14 mouse cellular contexts compared by ENCODE assay signal in genomic region chr16:91448088-91448487, GRCm38 (mm10). TPM values are rescaled to one million over a fixed set of nuclear protein-coding genes. Genes with fewer than 3 reads are reported as not detected.
DNase-seq lines count a peak whose midpoint lies in the region; ATAC-seq and TF ChIP-seq lines count a peak whose summit lies in the region.
"Had no signal": no experiment of that assay in that cellular context is flagged by ENCODE, and none has a peak within 500 bp of the region (broad histone marks: within the 10 kb centered on the region; RNA-seq: fewer than 3 reads in every experiment).

No protein-coding gene starts in this region.

- WGBS in lung, embryonic 15.5 days = 89% methylated on average over 5 of the region's 5 CpGs
- 94% methylated on average over 5 of the region's 5 CpGs for WGBS in lung, postnatal 0 days

- no peak overlapping the region for H3K4me2 ChIP-seq in lung, embryonic 15.5 days
- no peak overlapping the region for H3K4me2 ChIP-seq in lung, postnatal 0 days (replicated peaks; ENCODE audit: low read depth, low read length)
- H3K4me2 ChIP-seq: embryonic facial prominence, embryonic 13.5 days had no signal

- H3K27me3 ChIP-seq in lung, embryonic 15.5 days = no peaks in the 10 kb centered on the region
- H3K27me3 ChIP-seq in lung, postnatal 0 days (replicated peaks; ENCODE audit: insufficient read depth, low read length) = no peaks in the 10 kb centered on the region
- H3K27me3 ChIP-seq: embryonic facial prominence, embryonic 13.5 days had no signal

- no peak overlapping the region for H3K4me3 ChIP-seq in lung, embryonic 15.5 days
- no peak overlapping the region for H3K4me3 ChIP-seq in lung, postnatal 0 days (ENCODE audit: low read depth, low read length)
- H3K4me3 ChIP-seq: embryonic facial prominence, embryonic 13.5 days had no signal

- peaks cover 21% of the 10 kb centered on the region for H3K4me1 ChIP-seq in lung, embryonic 15.5 days
- peaks cover 8% of the 10 kb centered on the region for H3K4me1 ChIP-seq in lung, postnatal 0 days (ENCODE audit: insufficient read depth, low read depth, low read length)

- TF ChIP-seq CTCF in lung, postnatal 0 days (IDR thresholded peaks at IDR 0.05) = no peak

- no peak overlapping the region for H3K9ac ChIP-seq in lung, embryonic 15.5 days
- H3K9ac ChIP-seq in lung, postnatal 0 days (replicated peaks; ENCODE audit: low read depth) = no peak overlapping the region
- H3K9ac ChIP-seq: embryonic facial prominence, embryonic 13.5 days had no signal

- TF ChIP-seq EP300 in lung, postnatal 0 days (IDR thresholded peaks at IDR 0.05) = no peak

- no peaks in the 10 kb centered on the region for H3K36me3 ChIP-seq in lung, embryonic 15.5 days
- H3K36me3 ChIP-seq in lung, postnatal 0 days (ENCODE audit: insufficient read depth, low read length) = no peaks in the 10 kb centered on the region
- H3K36me3 ChIP-seq: embryonic facial prominence, embryonic 13.5 days had no signal

- no peaks in the 10 kb centered on the region for H3K9me3 ChIP-seq in lung, embryonic 15.5 days
- H3K9me3 ChIP-seq in lung, postnatal 0 days (ENCODE audit: low read length) = no peaks in the 10 kb centered on the region
- H3K9me3 ChIP-seq: embryonic facial prominence, embryonic 13.5 days had no signal

- peak; percentile 39; the same call in 1 of the 2 replicates for ATAC-seq in lung, embryonic 15.5 days (ENCODE audit: borderline replicate concordance, extremely low read depth, low FRiP score, low TSS enrichment)
- no peak for ATAC-seq in lung, postnatal 0 days
- ATAC-seq in erythroblast, adult 5-6 weeks (replicated peaks; ENCODE audit: low FRiP score, poor library complexity, severe bottlenecking) = peak; percentile 45
- ATAC-seq in megakaryocyte progenitor cell, adult 5-6 weeks (replicated peaks; ENCODE audit: poor library complexity) = peak; percentile 49

- DNase-seq in lung, postnatal 0 days (ENCODE audit: low spot score) = no peak
- peak; percentile 48 for DNase-seq in thymus, postnatal 4 days
- no peak for DNase-seq in cerebellum, postnatal 25 days
- DNase-seq in neural tube, embryonic 10.5 days (ENCODE audit: extremely low spot score, low spot score) = no peak
- DNase-seq: cerebellum, adult 9-10 months; spleen, adult 18-20 months had no signal

- no peak overlapping the region for H3K27ac ChIP-seq in lung, embryonic 15.5 days
- H3K27ac ChIP-seq in lung, postnatal 0 days (ENCODE audit: low read length) = no peak overlapping the region
- H3K27ac ChIP-seq: macrophage had no signal

RNA-seq across cellular contexts. Expression of gene Ifnar1, which starts 37.0 kb away (rescaled TPM):
- 61.5 and 68.0 TPM in 2 replicates for polyA plus RNA-seq in lung, embryonic 15.5 days (2015; fragmentation: Nextera tagmentation; extraction: Ambion mirVana)
- 40.3 and 44.9 TPM in 2 replicates for polyA plus RNA-seq in lung, postnatal 0 days (2015; fragmentation: Nextera tagmentation; extraction: Ambion mirVana)
- 81.7 and 93.6 TPM in 2 replicates for total RNA-seq in erythroblast, adult 5-6 weeks (2015; ENCODE audit: low replicate concordance)
- 133 and 147 TPM in 2 replicates for total RNA-seq in erythroblast, adult 5-6 weeks (2017; ENCODE audit: low replicate concordance)
- 32.2 and 33.3 TPM in 2 replicates for total RNA-seq in megakaryocyte progenitor cell, adult 5-6 weeks (2015)
- total RNA-seq in megakaryocyte progenitor cell, adult 5-6 weeks (2017) = 34.7 and 36.3 TPM in 2 replicates

RNA-seq across cellular contexts. Expression of gene Il10rb, which starts 42.1 kb away (rescaled TPM):
- polyA plus RNA-seq in lung, embryonic 15.5 days (2015; fragmentation: Nextera tagmentation; extraction: Ambion mirVana) = 45.0 and 49.5 TPM in 2 replicates
- 90.5 and 106 TPM in 2 replicates for polyA plus RNA-seq in lung, postnatal 0 days (2015; fragmentation: Nextera tagmentation; extraction: Ambion mirVana)
- total RNA-seq in erythroblast, adult 5-6 weeks (2015; ENCODE audit: low replicate concordance) = 43.9 and 52.3 TPM in 2 replicates
- total RNA-seq in erythroblast, adult 5-6 weeks (2017; ENCODE audit: low replicate concordance) = 39.4 and 48.8 TPM in 2 replicates
- 42.7 and 46.2 TPM in 2 replicates for total RNA-seq in megakaryocyte progenitor cell, adult 5-6 weeks (2015)
- total RNA-seq in megakaryocyte progenitor cell, adult 5-6 weeks (2017) = 36.6 and 39.2 TPM in 2 replicates

RNA-seq across cellular contexts. Expression of gene Gm21970, which starts 56.6 kb away (rescaled TPM):
- 0.36 TPM in 1 of 2 replicates, not detected in the other for polyA plus RNA-seq in lung, embryonic 15.5 days (2015; fragmentation: Nextera tagmentation; extraction: Ambion mirVana)
- 0.45 TPM in 1 of 2 replicates, not detected in the other for polyA plus RNA-seq in lung, postnatal 0 days (2015; fragmentation: Nextera tagmentation; extraction: Ambion mirVana)
- total RNA-seq in erythroblast, adult 5-6 weeks (2015; ENCODE audit: low replicate concordance) = 12.3 TPM in 1 of 2 replicates, not detected in the other
- total RNA-seq in erythroblast, adult 5-6 weeks (2017; ENCODE audit: low replicate concordance) = 7.8 TPM in 1 of 2 replicates, not detected in the other
- not detected in 2 replicates for total RNA-seq in megakaryocyte progenitor cell, adult 5-6 weeks (2015)
- not detected in 2 replicates for total RNA-seq in megakaryocyte progenitor cell, adult 5-6 weeks (2017)
- total RNA-seq: granulocyte monocyte progenitor cell, adult 5-6 weeks; heart, postnatal 4 days had no signal
- polyA plus RNA-seq: embryonic facial prominence, embryonic 13.5 days; limb, embryonic 11.5 days; macrophage had no signal
